Mouse (Mus musculus) urinary bladder, postnatal 10 days (tissue): ENCODE data around the gene Eif2s1.
"Not testable (repeated sequence)": the region's sequence is repeated elsewhere in the genome, so short reads cannot be mapped to it uniquely, and the experiment has no call there.

ENCODE experiments used
- DNase-seq: peaks from one replicate; pipeline ENCODE4 v3.0.0; 2022; ENCODE audit warnings: low spot score

Gene Eif2s1

DNA sequence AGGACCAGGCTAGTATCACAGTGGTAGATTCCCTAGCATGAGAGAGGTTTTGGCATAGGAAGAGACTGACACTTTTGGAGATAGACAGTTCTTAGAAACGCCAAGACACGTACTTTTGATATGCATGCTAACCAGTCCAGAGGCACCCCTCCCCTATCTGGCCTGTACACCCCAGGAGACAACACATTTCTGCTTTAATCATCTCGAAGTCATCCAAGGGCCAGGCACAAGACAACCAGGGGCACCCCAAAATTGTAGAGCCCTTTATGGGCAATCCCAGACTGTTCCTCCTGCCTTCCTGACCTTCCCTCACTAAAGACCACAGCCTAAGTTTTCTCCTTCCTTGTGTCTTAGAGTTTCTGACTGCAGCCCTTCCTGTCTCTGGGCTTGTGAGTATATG lies 53.9 kb downstream of the Eif2s1 start:
- no peak for DNase-seq

DNA sequence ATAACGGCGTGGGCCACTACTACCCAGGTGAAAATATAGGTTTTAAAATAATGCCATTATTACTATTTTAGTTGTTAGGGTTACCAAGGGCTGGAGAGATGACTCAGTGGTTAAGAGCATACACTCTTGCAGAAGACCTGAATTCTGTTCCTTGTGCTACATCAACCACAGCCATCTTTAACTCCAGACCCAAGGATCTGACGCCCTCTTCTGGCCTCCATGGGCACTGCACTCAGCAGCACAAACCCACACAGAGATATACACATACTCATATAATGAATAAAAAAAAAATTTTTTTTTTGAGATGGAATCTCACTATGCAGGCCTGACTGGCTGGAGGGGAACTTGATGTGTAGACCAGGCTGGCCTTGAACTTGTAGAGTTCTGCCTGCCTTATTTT lies 54.7 kb downstream of the Eif2s1 start:
- DNase-seq = no peak

DNA sequence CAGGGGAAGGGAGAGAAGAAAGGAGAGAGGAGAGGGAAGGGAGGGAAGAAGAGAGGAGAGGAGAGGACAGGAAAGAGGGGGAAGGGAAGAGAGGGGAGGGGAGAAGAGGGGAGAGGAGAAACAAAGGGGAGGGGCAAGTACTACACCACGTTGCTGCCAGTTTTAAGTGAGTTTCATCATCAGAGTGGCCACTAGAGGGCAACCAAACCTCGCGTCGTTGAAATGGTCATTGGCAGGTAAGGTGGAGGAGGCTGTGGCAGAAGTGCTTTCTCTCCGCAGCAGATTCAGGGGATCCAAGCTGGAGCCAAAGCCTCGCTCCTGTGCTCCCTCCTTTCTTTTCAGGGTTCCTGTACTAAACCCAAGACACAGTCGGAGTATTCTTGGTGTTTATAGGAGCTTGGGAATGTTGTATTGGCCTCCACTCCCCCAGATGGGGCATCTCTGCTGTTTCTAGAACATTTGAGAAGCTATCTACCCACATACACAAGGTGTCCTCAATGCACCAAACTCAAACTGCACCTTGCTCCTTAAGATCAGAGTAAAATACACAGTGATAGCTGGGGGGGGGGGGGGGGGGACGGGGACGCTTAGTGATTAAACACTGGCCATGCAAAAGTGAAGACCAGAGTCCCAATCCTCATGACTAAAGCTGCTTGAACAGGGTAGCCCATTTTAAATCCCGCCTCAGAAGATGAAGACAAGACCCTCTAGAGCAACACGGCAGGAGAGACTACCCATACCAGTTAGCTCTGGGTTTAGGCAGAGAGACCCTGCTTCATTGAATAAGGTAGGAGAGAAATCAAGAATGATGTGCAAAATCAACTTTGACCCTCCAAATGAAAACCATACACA lies 56.8 kb downstream of the Eif2s1 start:
- peak; percentile 29 for DNase-seq

DNA sequence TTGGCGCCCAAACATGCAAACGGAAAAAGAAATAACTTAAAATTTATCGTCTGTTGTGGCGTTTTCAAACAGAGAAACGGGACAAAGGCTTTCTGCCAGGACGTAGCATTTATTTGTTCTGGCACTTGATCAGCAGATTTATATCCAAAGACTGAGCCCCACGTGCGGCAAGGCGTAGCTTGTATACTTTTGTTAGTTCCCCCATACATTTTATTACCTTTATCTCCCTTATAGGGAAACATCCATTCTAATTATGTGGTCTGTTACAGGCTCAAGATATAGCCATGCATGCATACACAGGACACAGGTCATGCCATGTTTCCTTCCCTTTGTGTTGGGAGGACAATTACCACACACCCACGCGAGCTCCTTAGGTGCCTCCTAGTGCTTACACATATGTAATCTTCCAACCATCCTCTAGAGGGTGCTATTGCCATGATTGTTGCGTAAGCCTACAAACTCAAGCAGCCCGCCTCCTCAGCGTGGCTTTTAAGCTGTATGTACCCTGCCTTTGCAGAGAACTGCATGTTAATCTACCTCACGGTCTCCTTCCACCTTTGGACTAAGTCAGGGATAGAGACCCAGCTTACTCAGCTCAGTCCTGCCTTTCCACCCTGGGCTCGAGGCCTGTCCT lies 57.6 kb downstream of the Eif2s1 start:
- no peak for DNase-seq

DNA sequence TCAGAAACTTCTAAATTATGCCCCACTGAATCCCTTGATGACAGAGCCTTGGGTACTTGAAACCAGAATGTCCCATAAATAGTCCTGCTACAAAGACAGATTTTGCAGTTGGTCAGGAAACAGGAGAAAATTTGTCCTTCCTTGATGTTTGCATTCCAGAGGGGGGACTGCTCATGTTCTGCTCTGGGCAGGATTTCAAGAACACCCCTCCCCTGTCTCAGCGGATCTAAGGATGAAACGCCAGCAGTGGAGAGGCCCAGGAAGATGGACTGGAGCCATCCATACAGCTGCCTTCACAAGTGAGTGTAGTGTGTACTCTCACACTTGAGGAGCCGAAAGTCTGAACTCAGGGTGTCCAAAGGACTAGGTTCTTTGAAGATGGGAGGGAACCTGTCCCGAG lies 59.8 kb downstream of the Eif2s1 start:
- DNase-seq = no peak

DNA sequence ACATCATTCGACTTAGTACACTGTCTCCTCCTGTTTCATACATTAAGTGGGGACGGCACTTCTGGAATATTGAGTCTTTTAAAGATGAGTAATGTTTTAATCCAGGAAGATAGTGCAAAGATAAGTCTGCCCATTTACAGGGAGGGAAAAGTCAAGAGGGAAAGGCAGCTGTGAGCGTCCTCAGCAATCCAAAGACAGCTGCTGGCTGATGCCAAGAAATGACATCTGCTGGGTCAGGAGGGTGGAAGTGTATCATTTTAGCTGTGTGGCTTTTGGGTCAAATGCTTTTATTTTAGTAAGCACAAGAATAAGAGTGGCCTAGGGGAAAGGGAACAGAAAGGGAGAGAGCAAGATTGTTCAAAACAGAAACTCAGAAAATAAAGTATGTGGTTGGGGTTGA lies 60.4 kb downstream of the Eif2s1 start:
- DNase-seq = no peak

DNA sequence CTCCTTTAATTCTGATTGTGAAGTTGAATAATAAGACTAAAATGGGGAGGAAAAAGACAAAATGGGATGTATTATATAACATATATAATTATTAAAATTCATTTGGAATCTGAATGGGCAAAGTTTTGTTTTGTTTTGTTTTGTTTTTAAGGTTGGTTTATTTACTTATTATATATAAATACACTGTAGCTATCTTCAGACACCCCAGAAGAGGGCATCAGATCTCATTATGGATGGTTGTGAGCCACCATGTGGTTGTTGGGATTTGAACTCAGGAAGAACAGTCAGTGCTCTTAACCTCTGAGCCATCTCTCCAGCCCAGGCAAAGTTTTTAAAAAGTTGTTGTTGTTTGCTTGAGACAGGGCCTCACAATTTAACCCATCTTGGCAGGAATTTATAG lies 61.4 kb downstream of the Eif2s1 start:
- not testable (repeated sequence) for DNase-seq

DNA sequence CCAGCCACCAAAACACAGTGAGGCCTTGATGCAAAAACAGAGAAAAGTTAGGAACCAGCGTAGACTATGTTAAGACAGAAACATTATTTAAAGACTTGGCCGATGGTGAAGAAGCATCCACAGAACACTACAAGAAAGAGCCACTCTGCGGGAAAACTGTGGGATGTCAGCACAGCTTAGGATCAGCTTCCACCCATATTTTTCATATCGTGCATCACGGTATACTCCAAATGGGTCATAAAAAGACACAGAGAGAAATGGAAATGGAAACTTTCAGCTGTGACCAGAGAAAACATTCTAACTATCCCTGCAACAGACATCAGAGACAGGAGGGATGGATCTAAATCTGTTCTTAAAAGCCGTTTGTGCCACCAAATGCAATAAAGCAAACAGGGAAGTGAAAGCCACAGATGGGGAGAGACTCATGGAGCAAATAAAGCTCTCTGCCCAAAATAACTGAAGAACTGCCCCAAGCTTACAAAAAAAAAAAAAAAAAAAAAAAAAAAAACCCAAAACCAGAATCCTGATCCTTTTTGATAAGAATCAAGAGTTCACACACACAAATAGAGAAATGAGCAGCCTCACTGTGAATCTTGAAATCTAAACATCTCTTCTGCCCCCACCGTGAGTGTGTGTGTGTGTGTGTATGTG lies 62.0 kb downstream of the Eif2s1 start:
- DNase-seq = no peak

DNA sequence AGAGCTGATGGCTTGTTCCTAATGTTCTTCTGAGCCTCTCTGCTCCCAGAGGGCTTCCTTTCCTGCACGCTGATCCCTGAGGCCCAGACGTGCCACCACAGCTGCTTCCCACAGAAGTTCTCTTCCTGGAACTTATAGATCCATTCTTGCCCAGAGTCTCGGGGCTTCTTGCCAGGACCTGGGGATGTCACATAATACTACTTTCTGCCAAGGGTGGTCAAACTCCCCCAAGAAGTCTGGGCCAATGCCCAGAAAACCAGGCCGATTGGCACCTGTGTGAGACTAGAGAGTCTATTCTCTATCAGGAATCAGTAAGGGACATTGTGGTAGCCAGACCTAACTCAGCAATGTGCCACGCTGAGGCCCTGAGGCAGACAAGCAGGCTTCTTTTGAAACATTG lies 65.7 kb downstream of the Eif2s1 start:
- DNase-seq = no peak

DNA sequence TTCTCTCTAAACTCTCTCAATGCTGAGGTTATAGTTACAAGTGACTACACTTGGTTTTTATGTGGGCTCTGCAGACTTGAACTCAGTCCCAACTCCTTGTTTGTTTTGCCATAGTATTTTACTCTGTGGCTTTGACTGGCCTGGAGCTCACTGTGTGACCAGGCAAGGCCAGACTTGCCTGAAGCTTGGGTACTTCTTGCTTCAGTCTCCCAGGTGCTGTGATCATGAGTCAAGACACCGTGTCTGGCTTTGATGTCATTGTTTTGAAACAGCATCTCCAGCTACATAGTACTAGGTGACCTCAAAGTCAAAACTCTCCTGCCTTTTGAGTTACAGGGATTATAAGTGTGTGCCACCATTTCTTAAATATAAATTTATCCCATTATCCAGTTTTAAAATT lies 68.3 kb downstream of the Eif2s1 start:
- no peak for DNase-seq

DNA sequence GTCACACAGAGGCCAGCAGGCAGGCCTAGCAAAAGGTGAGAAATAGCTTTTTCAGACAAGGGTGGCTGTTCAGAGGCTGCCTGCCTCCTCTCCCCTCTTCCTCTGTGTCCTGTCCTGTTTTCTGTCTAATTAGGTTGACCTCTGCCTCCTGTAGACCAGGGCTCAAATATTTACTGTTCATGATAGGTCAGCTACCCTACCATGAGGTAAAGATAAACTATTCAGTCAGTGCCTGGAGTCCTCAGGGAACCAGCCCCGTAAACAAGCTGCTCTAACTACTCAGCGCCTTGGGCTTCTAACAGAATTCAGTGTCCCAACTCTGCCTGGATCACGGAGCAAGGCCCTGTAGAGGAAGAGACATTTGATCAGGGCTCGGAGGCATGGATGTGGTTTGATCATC lies 74.9 kb downstream of the Eif2s1 start:
- DNase-seq = no peak
